Mouse (Mus musculus): ENCODE data around the gene Ikbke.

DNA sequence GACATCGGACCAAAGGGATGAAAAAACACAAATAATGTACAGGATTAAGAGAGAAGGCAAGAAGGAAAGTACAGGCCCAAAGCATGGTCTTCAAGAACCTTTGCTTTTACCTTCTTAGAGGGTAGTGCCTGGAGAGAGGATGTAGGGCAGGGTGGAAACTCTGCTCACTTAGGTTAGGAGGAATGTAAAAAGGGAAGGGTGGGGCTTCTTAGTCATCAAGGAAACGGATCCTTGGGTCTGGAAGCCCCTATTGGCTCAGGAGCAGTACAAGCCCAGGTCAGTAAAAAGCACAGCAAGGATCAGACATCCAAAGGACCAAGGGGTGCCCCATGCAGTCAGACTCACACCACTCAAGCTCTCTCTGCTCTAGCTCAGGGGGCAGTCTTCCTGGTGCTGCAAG lies 7.9 kb upstream of the Ikbke start:
- TF ChIP-seq EP300 (IDR thresholded peaks at IDR 0.05; ENCODE audit: low read depth) (no peak), CTCF (IDR thresholded peaks at IDR 0.05; ENCODE audit: low read depth) (no peak)
